Mouse (Mus musculus): ENCODE data around the gene Ryr3.

Gene Ryr3

DNA sequence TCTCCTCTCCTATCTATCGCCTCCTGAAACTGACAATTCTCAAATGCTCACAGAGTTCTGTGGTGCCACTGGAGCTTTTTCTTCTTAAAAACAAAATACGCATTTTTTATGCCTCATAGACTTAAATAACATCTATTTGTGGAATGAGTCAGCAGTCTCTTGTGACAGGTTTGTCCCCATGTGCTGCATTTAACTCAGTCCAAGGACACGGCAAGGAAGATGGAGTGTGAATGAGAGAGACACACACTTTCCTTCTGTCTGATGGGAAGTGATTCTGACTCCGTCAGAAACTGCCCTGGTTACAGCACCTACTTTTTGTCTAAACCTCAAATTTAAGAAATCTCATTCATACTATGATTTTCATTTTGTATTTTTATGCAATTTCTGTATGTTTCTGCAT lies 306.3 kb downstream of the Ryr3 start:
- no peak for DNase-seq (ENCODE audit: low spot score)

DNA sequence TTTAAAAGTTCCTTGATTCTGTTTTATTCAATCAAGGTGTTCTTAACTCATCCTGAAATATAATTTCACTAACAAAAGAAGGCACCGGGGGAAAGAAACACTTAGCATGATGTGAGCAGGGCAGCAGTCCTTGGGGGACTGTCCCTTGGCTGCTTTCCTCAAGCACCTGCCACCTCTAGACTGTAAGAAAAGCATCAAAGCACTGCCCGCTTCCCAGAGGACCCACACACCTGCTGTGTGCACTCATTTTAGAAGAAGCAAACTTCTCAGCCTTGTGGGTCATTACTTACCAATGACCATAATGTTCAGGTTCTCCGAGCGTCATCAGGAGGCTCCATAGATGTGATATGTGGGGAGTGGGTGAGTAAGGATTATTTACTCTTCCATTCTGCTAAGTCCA lies 307.8 kb downstream of the Ryr3 start:
- DNase-seq (ENCODE audit: low spot score) = no peak

DNA sequence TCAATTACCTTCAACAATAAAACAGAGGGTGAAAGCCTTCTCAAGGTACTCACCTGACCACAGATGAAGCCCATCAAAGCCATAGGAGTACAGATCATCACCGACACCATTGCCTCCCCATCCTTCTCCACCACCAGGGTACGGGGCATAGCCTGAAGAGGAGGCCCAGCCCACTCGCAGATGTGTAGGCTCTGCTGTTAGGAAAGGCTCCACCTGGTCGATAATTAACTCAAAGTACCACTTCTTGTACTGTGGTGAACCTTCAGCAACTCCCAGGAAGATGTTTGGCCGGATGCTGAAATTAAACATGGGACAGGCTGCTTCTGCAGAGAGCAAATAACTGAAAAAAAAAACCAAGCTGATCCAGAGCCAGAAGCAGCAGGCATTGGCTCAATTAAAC lies 316.1 kb downstream of the Ryr3 start:
- no peak for DNase-seq (ENCODE audit: low spot score)

DNA sequence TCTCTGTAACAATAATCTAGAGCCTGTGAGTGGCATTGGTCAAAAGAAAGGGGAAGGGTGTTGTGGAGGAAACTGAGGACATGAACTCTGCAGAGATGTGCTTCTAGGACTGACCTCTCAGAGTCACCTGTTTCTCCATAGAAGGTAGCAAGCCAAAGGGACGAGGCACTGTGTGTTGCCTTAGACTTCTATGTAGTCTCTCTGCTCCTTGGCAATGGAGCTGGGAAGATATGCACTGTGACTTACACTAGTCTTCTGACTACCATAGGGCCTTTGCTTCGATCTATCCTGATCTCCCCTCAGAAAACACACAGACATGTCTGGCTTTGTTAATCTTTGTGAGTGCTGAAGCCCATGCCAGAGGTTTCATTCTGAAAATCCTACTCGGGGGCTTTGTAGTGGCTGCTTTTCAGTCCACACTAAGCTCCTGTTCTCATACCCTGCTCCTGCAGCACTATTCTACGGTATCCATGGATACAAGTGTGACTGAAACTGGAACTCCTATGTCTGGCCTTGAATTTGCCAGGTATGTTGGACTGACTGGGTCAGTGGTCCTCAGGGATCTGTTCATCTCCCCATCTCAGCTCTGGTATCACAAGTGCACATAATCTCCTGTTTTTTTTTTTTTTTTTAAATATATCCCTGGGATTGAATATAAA lies 332.3 kb downstream of the Ryr3 start:
- DNase-seq (ENCODE audit: low spot score) = no peak

DNA sequence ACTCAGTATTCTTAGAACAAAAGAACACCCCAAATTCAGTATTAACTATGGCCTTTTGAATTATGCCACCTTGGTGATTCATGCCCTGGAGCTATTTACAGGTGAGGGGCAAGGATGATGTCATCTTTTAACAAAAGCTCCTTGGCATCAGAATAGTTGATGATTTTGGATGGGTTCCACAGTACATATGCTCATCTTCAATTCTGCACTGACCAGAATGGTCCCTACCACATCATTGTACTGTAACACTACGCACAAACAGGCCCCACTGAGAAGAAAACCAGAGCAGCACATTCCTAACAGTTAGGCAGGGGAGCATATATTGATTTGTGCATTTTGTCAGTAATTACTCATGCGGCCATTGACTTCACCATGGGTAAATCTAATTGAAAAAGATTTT lies 335.1 kb downstream of the Ryr3 start:
- no peak for DNase-seq (ENCODE audit: low spot score)

DNA sequence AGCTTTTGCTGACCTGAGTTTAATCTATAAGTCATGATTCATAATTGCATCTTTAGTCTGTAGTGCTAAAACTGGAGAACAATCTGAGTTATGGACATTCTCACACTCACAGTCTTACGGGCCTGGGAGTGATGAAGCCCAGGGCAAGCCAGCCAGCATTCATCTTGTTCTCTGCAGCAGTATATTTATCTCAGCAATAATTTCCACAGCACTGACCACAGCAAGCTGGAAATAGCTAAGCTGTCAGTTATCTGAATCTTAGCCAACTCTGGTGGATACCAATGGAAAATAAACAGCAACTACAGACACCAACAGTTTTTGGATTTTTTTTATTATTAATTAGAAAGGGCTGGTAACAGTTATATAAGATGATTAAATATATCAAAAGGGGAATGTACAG lies 335.5 kb downstream of the Ryr3 start:
- DNase-seq (ENCODE audit: low spot score) = no peak

DNA sequence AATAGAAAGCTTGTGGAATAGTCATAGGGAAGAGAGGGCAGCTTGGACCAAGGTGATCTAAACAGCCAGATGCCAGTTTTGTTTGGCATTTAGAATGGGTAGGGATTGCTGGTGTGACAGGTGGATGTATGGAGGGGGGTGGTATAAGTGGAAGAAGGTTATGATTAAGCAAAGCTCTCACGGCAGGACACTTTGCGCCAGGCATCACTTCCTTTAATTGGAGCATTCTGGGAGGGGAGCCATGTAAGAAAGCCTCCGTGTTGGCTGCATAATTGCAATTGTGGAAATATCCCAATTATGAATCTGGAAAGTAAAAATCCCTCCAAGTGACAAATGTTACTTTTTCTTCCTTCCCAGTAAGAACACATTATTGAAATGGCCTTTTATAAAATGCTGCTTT lies 339.5 kb downstream of the Ryr3 start:
- DNase-seq (ENCODE audit: low spot score) = no peak

DNA sequence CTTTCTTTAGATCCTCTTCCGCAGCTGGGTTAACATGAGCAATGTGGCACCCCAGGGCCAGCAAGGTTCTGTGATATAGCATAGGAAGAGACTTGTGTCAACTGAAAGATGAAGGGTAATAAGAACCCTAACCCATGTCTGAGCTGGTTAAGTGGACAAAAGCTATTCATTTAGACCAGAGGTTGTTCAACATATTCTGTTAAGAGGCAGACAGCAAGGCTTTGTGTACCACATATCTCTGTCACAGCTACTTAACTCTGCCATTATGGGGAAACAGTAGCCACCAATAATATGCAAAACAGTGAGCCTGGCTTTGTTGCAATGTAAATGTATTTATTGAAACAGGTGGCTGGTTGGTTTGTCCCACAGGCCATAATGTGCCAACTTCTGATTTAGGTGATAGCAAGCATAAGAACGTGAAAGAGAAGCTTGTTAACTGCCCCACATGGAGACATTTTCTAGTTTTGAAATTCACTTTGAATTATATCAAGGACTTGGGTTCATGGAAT lies 350.8 kb downstream of the Ryr3 start:
- no peak for DNase-seq (ENCODE audit: low spot score)

DNA sequence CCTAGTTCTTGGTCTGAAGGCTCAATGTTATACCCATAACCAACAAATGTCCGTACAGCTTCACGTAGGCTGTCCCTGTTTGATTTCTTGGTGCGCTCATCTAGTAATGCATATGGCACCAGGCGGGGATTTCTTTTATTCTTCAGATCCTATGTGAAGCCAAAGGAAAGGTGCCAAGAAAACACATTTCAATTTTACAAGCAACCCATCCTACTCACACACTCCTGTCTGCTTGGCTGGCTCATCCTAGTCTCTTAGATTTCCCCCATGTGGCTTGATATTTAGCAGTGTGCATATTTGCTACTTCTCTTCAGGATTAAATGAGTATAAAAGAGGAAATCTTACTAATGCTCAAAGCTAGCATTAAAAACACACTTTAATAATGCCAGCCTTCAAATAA lies 355.1 kb downstream of the Ryr3 start:
- no peak for DNase-seq (ENCODE audit: low spot score)

DNA sequence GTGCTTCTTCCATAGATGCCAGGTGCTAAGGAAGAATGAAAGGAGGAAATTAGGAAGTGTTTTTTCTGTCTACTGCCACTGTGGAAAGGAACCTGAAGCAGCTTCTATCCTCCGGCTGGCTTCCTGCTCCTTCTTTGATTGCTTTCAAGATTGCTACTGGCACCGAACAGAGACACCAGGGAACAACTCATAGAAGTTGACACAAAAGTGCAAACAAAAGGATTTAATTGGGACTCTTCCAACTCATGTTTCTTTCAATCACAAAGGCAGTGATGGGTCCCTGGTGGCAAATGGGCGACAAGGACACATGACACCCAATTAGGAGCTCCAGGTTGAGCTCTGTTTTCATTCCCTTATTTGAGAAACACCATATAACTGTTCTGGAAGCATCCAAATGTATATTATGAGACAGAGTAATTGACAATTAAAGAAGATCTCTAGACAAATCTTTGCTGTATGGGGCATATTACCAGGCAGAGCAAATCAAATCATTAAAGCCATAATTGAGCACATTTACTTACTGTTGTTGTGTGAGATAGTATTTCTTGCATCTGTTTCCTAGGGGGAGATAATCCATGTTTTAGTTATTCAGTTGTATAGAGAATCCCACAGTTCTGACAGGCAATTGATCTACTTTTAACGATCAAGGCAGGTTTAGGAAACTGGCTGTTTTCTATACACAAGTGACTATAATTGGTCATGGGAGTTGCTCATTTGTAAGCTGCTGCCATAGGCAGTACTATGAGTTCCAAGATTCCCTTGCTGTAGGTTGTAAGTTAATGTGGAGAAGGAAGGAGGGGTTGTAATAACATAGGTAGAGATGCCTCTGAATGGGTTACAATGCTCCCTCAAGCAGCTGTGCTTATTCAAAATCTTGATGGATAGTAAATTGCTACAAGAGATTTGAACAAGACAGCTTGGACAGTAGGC lies 371.0 kb downstream of the Ryr3 start:
- DNase-seq (ENCODE audit: low spot score) = no peak

DNA sequence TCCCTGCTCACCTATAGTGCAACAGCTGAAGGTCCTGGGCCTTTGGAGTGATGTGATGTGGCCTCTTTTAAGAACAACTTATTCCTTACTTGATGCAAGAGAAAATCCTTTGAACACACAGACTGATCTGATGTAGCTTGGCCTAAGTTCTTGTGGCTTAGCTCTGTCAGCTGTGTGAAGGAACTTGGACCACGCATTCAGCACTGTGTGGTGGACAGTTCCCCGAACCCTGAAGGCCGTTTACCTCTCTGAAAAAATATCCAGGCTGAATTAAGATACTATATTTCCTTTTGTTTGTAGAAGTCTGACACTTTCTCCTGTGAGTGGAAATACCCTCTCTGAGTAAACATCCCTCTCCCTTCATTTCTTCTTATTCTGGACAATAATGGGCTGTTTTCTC lies 374.0 kb downstream of the Ryr3 start:
- no peak for DNase-seq (ENCODE audit: low spot score)

DNA sequence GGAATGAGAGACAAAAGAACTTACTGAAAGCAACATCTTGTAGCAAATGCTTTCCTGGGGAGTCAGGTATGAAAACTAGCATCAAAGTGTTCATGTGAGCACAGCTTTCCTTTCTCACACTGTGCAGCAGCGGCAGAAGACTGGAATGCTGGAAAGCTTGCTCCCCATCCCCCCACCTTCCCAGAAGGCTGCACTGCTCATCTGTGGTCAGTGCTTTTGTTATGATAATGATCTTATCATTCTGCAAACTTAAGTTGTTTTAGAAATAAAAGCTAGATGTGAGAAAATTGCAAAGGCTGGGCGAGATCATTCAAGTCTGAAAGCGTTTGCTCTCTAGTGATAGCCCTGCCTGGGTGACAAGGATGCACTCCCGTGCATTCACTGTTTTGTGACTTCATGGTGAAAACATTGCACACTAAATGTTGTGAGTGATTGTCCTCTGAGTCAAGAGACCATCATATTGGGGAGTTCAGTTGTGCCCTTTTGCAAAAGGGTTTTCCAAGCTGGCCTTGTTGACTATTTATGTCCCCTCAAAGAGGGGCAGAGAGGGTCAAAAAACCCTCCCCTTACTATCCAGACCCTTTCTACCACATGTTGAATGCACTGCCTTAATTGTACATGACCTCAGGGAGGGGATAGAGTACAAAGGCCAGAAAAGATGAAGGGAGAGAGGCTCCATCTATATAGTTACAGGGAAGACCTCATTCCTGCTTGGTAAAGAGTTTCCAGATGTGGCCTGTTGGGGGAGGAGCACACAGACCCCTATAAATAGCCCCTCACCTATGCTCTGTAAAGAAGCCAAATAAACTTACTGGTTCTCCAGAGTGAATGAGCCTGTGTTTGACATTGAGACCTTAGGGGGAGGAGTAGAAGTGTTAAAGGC lies 385.2 kb downstream of the Ryr3 start:
- no peak for DNase-seq (ENCODE audit: low spot score)

DNA sequence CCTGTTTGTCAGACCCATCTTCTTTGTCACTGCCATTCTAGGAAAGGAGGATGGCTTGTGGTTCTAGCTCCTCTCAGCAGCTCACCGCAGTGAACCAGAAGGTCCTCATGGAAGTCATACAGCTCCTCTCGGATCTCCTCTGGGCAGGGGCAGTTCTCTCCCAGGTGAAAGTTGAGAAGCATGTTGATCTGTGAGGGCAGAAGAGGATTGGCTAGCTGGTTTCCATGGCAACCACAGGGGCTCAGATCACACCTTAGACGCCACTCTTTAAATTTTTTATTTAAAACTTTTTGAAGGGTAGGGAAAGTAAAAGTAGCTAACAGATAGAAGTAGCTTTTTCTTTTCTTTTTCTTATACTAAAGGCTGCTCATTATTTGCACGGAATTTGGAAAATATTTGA lies 390.3 kb downstream of the Ryr3 start:
- DNase-seq (ENCODE audit: low spot score) = no peak

DNA sequence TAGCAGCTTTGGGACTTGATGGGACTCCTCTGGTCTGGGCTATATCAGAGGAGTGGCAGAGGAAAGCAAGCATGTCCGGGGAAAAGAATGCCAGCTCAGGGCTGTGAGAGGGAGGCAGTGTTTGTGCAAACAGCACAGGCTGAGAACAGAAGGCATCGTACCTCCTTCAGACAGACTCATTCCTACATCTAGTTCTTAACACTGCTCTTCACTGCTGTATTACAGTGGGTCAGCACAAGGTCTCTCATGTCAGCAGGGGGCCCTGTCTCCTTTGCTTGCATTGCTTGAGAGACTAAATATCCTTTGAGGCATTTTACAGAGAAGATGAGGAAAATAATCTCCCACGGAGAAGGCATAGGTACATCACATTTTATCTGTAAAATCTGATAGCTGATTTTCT lies 394.2 kb downstream of the Ryr3 start:
- DNase-seq (ENCODE audit: low spot score) = no peak

DNA sequence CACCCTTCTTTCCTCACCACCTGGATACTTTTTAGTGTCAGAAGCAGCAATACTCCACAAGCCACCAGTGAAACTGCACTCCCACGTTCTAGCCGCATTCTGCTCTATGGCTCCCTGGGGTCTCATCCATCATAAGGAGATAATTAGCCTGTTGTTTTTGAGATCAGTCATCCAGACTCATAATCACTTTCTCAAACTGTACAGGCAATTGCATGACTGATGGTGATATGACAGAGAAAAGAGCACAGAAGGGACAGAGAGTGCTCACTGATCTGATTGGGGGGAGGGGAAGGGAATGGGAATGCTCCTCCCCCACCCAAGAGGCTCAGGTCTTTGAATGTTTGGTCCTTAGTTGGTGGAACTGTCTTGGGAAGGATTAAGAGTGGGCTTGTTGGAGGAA lies 397.8 kb downstream of the Ryr3 start:
- no peak for DNase-seq (ENCODE audit: low spot score)

DNA sequence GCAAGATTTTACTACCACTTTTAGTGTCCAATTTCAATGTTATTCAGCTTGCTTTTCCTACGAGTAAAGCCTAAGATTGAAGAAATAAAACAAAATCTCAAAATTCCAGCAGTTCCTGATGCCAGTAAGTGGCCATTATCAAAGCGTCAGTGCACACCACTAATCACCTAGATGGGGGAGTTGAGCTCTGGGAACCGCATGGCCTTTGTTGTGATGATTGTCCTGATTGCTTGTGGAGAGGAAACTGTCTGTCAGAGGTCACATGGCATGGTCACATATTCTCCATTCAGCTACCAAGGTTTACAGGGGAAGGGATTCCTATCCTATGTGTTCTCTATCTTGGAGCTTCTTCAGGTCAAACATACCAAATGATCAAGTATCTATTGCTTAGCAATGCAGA lies 399.9 kb downstream of the Ryr3 start:
- DNase-seq (ENCODE audit: low spot score) = no peak

DNA sequence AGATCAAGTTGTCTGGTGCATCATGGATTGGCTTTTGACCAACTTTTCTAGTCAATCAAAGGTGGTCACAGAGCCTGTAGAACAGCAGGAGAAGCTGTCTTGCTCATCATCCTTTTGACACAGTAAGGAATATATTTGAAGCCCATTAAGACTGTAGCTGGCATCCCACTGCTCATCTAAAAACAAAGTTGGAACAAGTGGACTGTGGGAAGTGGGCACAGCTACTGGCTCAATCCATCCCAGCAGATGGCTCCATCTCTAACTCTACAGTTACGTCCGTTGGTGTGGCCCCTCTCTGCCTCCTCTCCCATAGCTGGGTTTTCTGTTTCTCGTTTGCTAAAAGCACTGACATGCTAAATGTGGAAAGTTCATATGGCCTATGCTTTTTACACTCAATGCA lies 400.9 kb downstream of the Ryr3 start:
- DNase-seq (ENCODE audit: low spot score) = no peak

DNA sequence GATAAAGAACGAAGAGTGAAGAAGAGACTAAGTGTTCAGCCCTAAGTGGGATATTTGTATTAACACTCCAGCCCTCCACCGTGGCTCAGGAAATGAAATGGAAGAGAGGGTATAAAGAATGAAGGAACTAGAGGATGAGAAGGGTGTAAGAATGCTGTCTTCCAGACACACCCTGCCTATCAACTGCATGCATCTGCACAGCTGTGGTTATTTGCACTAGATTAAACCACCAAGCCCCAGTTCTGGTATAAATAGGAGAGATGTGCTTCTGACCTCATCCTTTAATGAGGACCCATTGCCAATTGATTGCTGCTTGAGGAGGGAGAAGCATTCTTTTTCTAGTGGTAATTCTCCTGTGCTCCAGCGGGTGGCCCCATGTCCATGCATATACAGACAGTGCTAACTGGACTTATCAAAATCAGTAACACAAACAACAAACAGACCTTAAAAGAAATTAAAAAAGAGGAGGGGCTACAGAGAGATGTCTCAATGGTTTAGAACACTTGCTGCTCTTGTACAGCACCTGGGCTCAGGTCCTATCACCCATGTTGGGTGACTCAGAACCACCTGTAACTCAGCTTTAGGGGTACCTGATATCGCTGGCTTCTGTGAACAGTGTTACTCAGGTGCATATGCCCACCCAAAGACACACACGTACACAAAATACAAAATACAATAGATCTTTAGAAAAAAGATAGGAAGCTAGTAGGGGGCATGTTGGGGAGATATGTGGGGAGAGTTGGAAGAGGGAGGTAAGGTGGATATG lies 404.1 kb downstream of the Ryr3 start:
- no peak for DNase-seq (ENCODE audit: low spot score)

DNA sequence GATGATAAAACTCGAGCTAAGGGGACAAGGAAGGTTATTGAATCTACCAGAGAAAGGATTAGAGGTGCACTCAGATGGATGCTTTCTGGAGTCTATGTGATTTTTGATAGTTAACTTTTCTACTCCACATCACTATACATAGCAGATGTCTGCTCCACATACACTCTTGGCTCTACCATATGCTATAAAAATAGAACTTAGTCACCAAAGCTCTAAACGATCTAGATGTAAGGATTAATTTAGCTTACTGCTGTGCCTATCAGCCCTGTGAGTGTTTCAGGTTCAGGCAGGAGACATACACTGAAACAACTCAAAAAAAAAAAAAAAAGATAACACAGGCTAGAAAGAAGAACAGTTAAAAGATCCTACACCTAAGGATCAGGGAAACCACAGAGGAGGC lies 410.9 kb downstream of the Ryr3 start:
- DNase-seq (ENCODE audit: low spot score) = no peak

DNA sequence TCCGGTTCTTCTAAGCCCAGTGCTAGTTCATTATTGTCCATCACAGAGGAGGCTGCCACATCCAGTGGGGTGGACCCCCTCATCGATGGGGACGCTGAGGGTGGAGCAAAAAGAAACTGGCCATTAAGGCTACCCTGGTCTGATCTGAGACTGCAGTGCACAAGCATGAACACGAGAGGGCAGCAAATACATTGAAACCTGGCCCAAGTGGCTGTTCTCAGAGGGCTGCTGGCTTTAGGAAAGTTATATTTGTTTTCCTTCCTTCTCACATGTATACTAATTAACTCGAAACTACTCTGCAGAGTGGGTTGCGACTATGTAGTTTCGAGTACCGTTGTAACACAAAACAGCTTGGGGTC lies 416.9 kb downstream of the Ryr3 start:
- DNase-seq (ENCODE audit: low spot score) = peak; percentile 42

DNA sequence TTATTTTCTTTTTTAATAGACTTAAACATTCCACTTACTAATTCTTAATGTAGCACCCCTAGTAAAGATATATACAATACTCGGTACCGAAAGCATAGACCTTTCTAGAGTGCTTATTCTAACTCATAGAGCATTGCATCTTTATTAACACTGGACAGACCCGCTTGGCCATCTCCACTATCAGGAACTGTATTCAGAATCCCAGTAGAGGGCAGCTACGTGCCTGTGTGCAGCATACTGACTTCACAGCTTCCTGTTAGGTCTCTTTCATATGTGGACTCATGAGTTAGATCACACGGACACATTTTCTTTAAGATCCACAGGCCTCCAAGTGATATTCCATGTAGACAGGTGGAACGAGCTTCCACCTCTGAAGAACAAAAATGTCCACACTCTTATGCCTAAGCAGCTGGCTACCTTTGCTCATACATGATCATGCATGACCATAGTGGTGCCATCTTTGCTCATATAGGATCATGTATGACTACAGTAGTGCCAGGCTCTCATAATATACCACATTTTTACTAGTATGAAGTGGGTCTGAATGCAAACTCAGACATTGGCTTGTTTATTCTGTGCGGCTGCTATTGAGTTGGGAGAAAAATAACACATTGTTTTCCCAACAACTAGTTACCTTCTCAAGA lies 417.4 kb downstream of the Ryr3 start:
- no peak for DNase-seq (ENCODE audit: low spot score)

Data from ovary, postnatal 36 days (tissue).